Mouse (Mus musculus) myocyte (in vitro differentiated cells): ENCODE data around the gene Rpusd2. TPM values are rescaled to one million over a fixed set of nuclear protein-coding genes. Genes with fewer than 3 reads are reported as not detected.

ENCODE experiments used
- H3K27me3 ChIP-seq: one replicate; pipeline ENCODE4 v1.6.1; 2011; ENCODE audit not compliant: control insufficient read depth, insufficient read depth, insufficient read length
- H3K36me3 ChIP-seq: one replicate; pipeline ENCODE4 v1.6.1; 2011; ENCODE audit not compliant: control insufficient read depth, insufficient read depth
- H3K4me2 ChIP-seq: one replicate; pipeline ENCODE4 v1.6.1; 2011; ENCODE audit warnings: low read depth, control low read depth
- H3K4me3 ChIP-seq: one replicate; pipeline ENCODE4 v1.5.1; 2011; ENCODE audit warnings: mild to moderate bottlenecking, control low read depth, moderate library complexity
- H3K79me2 ChIP-seq: one replicate; pipeline ENCODE4 v1.6.1; 2011; ENCODE audit not compliant: control insufficient read depth, insufficient read depth
- H3ac ChIP-seq: one replicate; pipeline ENCODE4 v1.6.1; 2011; ENCODE audit not compliant: control insufficient read depth, insufficient read length
- CEBPB ChIP-seq: IDR thresholded peaks from 2 replicates; pipeline ENCODE4 v1.6.1; 2011; ENCODE audit warnings: mild to moderate bottlenecking, moderate library complexity; ENCODE audit not compliant: poor library complexity, insufficient read depth, severe bottlenecking
- E2F4 ChIP-seq: IDR thresholded peaks from one replicate; pipeline ENCODE4 v1.6.1; 2011; ENCODE audit warnings: mild to moderate bottlenecking, control low read depth, moderate library complexity; ENCODE audit not compliant: insufficient read depth
- MAX ChIP-seq: IDR thresholded peaks from one replicate; pipeline ENCODE4 v1.6.1; 2011; ENCODE audit warnings: low read depth, mild to moderate bottlenecking, control low read depth
- MYOD1 ChIP-seq, 3 experiments: IDR thresholded peaks; one replicate each; pipeline ENCODE4 v1.6.1; 2011; ENCODE audit warnings: control low read depth in 2 of 3, low read depth in 2 of 3, mild to moderate bottlenecking in 2 of 3, moderate library complexity in 1 of 3; ENCODE audit not compliant: insufficient read length in 2 of 3, control insufficient read depth in 1 of 3
- MYOG ChIP-seq, 3 experiments: IDR thresholded peaks; one replicate each; pipeline ENCODE4 v1.6.1; 2011; ENCODE audit warnings: control low read depth in 2 of 3, low read depth in 2 of 3, mild to moderate bottlenecking in 2 of 3; ENCODE audit not compliant: insufficient read length in 2 of 3, control insufficient read depth in 1 of 3, insufficient read depth in 1 of 3
- POLR2A ChIP-seq: IDR thresholded peaks from one replicate; pipeline ENCODE4 v1.6.1; 2011; ENCODE audit warnings: low read depth, mild to moderate bottlenecking, control low read depth, moderate library complexity; ENCODE audit not compliant: insufficient read length
- POLR2AphosphoS2 ChIP-seq: IDR thresholded peaks from one replicate; pipeline ENCODE4 v1.6.1; 2011; ENCODE audit warnings: low read depth, control low read depth; ENCODE audit not compliant: insufficient read length
- REST ChIP-seq: IDR thresholded peaks from one replicate; pipeline ENCODE4 v1.6.1; 2011; ENCODE audit warnings: mild to moderate bottlenecking, control low read depth, moderate library complexity; ENCODE audit not compliant: insufficient read depth, insufficient read length
- SRF ChIP-seq: IDR thresholded peaks from one replicate; pipeline ENCODE4 v1.6.1; 2011; ENCODE audit warnings: low read depth; ENCODE audit not compliant: control insufficient read depth, insufficient read length
- TCF12 ChIP-seq: IDR thresholded peaks from one replicate; pipeline ENCODE4 v1.6.1; 2011; ENCODE audit warnings: mild to moderate bottlenecking, control low read depth; ENCODE audit not compliant: poor library complexity, insufficient read depth, severe bottlenecking
- TCF3 ChIP-seq: IDR thresholded peaks from one replicate; pipeline ENCODE4 v1.6.1; 2011; ENCODE audit warnings: low read depth, control low read depth; ENCODE audit not compliant: insufficient read length
- USF1 ChIP-seq: IDR thresholded peaks from one replicate; pipeline ENCODE4 v1.6.1; 2011; ENCODE audit warnings: low read depth, mild to moderate bottlenecking, control low read depth, moderate library complexity
- polyA plus RNA-seq: library from polyadenylated mRNA; unstranded; fragments of >200 nt; fragmentation: generic; extraction: Trizol; gene quantifications from one replicate; pipeline ENCODE4 v1.2.1, GENCODE M21; 2012; ENCODE audit warnings: missing spikeins

Rpusd2 gene
- polyA plus RNA-seq, 1 experiment: 3.8 TPM

GRCm38 (mm10) chr2:119047849-119048248 lies 13.3 kb downstream of the Rpusd2 start:
- Histone ChIP-seq H3K79me2 (peaks cover 53% of the 10 kb centered on the region), H3ac (peak overlapping the region; percentile 26), H3K4me3 (peak overlapping the region; percentile 74), H3K36me3 (no peaks in the 10 kb centered on the region), H3K27me3 (no peaks in the 10 kb centered on the region), H3K4me2 (peak overlapping the region; percentile 71)
- TF ChIP-seq MYOG (IDR thresholded peaks at IDR 0.05; ENCODE audit: control insufficient read depth in 1 of 3, insufficient read depth in 1 of 3, insufficient read length in 2 of 3, low read depth in 2 of 3): no peak
- no peak for TF ChIP-seq E2F4
- TF ChIP-seq TCF3: no peak
- TF ChIP-seq POLR2A: no peak
- no peak for TF ChIP-seq SRF
- TF ChIP-seq CEBPB: no peak
- TF ChIP-seq USF1: no peak
- TF ChIP-seq MAX: no peak
- no peak for TF ChIP-seq TCF12
- TF ChIP-seq POLR2AphosphoS2: no peak
- TF ChIP-seq REST: no peak
- no peak for TF ChIP-seq MYOD1 (IDR thresholded peaks at IDR 0.05; ENCODE audit: control insufficient read depth in 1 of 3, insufficient read length in 2 of 3, low read depth in 2 of 3)

GRCm38 (mm10) chr2:119050132-119050650 lies 15.6 kb downstream of the Rpusd2 start:
- Histone ChIP-seq H3K36me3 (no peaks in the 10 kb centered on the region), H3K4me2 (no peak overlapping the region), H3ac (no peak overlapping the region), H3K79me2 (peaks cover 70% of the 10 kb centered on the region), H3K4me3 (no peak overlapping the region), H3K27me3 (no peaks in the 10 kb centered on the region)
- TF ChIP-seq MYOD1 (IDR thresholded peaks at IDR 0.05; ENCODE audit: control insufficient read depth in 1 of 3, insufficient read length in 2 of 3, low read depth in 2 of 3) (no peak), SRF (no peak), MAX (no peak), TCF12 (no peak), REST (no peak), USF1 (no peak), MYOG (IDR thresholded peaks at IDR 0.05; ENCODE audit: control insufficient read depth in 1 of 3, insufficient read depth in 1 of 3, insufficient read length in 2 of 3, low read depth in 2 of 3) (no peak), TCF3 (no peak), POLR2A (no peak), POLR2AphosphoS2 (no peak), E2F4 (no peak), CEBPB (no peak)

- H3K36me3 ChIP-seq: peaks cover 15% of the 10 kb centered on the region
- TF ChIP-seq MYOD1 (IDR thresholded peaks at IDR 0.05; ENCODE audit: control insufficient read depth in 1 of 3, insufficient read length in 2 of 3, low read depth in 2 of 3) (no peak), TCF12 (no peak), MYOG (IDR thresholded peaks at IDR 0.05; ENCODE audit: control insufficient read depth in 1 of 3, insufficient read depth in 1 of 3, insufficient read length in 2 of 3, low read depth in 2 of 3) (no peak), CEBPB (no peak), POLR2A (no peak), MAX (no peak)
- H3ac ChIP-seq: no peak overlapping the region
- H3K4me3 ChIP-seq: no peak overlapping the region
- H3K4me2 ChIP-seq: no peak overlapping the region
- no peaks in the 10 kb centered on the region for H3K27me3 ChIP-seq
- peaks cover 31% of the 10 kb centered on the region for H3K79me2 ChIP-seq
These were observed 25.5 kb downstream of the Rpusd2 start for GRCm38 (mm10) chr2:119060139-119060538.

GRCm38 (mm10) chr2:119072397-119072796 lies 37.8 kb downstream of the Rpusd2 start:
- no peak overlapping the region for H3ac ChIP-seq
- H3K4me3 ChIP-seq: no peak overlapping the region
- peaks cover 23% of the 10 kb centered on the region for H3K36me3 ChIP-seq

GRCm38 (mm10) chr2:119086156-119086555 lies 51.6 kb downstream of the Rpusd2 start:
- H3K36me3 ChIP-seq: peaks cover 26% of the 10 kb centered on the region
- TF ChIP-seq POLR2AphosphoS2: no peak
- no peak for TF ChIP-seq TCF12
- TF ChIP-seq POLR2A: no peak
- no peak for TF ChIP-seq MAX
- TF ChIP-seq REST: no peak

More at GRCm38 (mm10) chr2:119072397-119072796, 37.8 kb downstream of the Rpusd2 start:
- no peak for TF ChIP-seq POLR2AphosphoS2
- TF ChIP-seq TCF3: no peak
- no peak for TF ChIP-seq SRF
- no peak for TF ChIP-seq POLR2A
- Histone ChIP-seq H3K79me2 (no peaks in the 10 kb centered on the region), H3K4me2 (no peak overlapping the region), H3K27me3 (no peaks in the 10 kb centered on the region)

More at GRCm38 (mm10) chr2:119086156-119086555, 51.6 kb downstream of the Rpusd2 start:
- Histone ChIP-seq H3K4me2 (no peak overlapping the region), H3K27me3 (no peaks in the 10 kb centered on the region), H3K79me2 (no peaks in the 10 kb centered on the region), H3K4me3 (no peak overlapping the region), H3ac (no peak overlapping the region)

Other genes starting within 250 kb of the Rpusd2 start
- 42.2 TPM for gene Knstrn, start 220.8 kb upstream of the Rpusd2 start, polyA plus RNA-seq
- gene Ivd, start 172.8 kb upstream of the Rpusd2 start, polyA plus RNA-seq: 35.3 TPM
- 12.0 TPM for gene Bahd1, start 134.4 kb upstream of the Rpusd2 start, polyA plus RNA-seq
- 25.4 TPM for gene Chst14, start 108.3 kb upstream of the Rpusd2 start, polyA plus RNA-seq
- gene Ccdc32, start 5.4 kb upstream of the Rpusd2 start, polyA plus RNA-seq: 10.3 TPM
- 1.4 TPM for gene Knl1, start 12.3 kb downstream of the Rpusd2 start, polyA plus RNA-seq
- gene Rad51, start 78.0 kb downstream of the Rpusd2 start, polyA plus RNA-seq: 8.7 TPM
- gene Rmdn3, start 122.2 kb downstream of the Rpusd2 start, polyA plus RNA-seq: 20.7 TPM
- gene Gchfr, start 133.0 kb downstream of the Rpusd2 start, polyA plus RNA-seq: 90.4 TPM
- gene Gm14137, start 139.7 kb downstream of the Rpusd2 start, polyA plus RNA-seq: 6.3 TPM
- gene Zfyve19, start 173.8 kb downstream of the Rpusd2 start, polyA plus RNA-seq: 23.2 TPM
- gene Dnajc17, start 174.0 kb downstream of the Rpusd2 start, polyA plus RNA-seq: 17.2 TPM
- gene Ppp1r14d, start 195.1 kb downstream of the Rpusd2 start, polyA plus RNA-seq: 0.13 TPM
- gene Spint1, start 202.6 kb downstream of the Rpusd2 start, polyA plus RNA-seq: 0.12 TPM
- gene Rhov, start 236.5 kb downstream of the Rpusd2 start, polyA plus RNA-seq: 0.35 TPM